Mouse (Mus musculus): Measurements from ENCODE around the gene Abca9. TPM values are rescaled to one million over a fixed set of nuclear protein-coding genes. Genes with fewer than 3 reads are reported as not detected.

Gene Abca9
- polyA plus RNA-seq, 2 experiments: 10.6 to 12.7 TPM

GRCm38 (mm10) chr11:110097465-110097864 lies 70.5 kb downstream of the Abca9 start:
- H3K4me2 ChIP-seq (replicated peaks; ENCODE audit: low read depth, low read length, severe bottlenecking): no peak overlapping the region
- H3K9ac ChIP-seq (ENCODE audit: low read depth, low read length, severe bottlenecking): no peak overlapping the region
- DNase-seq (ENCODE audit: low spot score) (no peak), ATAC-seq (ENCODE audit: low FRiP score, low read depth) (no peak)
- H3K4me3 ChIP-seq (replicated peaks; ENCODE audit: low read length): no peak overlapping the region
- H3K36me3 ChIP-seq (ENCODE audit: control insufficient read depth, insufficient read depth, low read length): no peaks in the 10 kb centered on the region
- H3K4me1 ChIP-seq (ENCODE audit: control insufficient read depth, insufficient read depth, low read length): no peaks in the 10 kb centered on the region
- no peak overlapping the region for H3K27ac ChIP-seq (replicated peaks; ENCODE audit: low read depth, low read length)
- WGBS: 74% methylated on average over 6 of the region's 6 CpGs
- no peak for TF ChIP-seq POLR2A (IDR thresholded peaks at IDR 0.05; ENCODE audit: borderline replicate concordance, extremely low read depth, insufficient read depth, insufficient read length)
- no peaks in the 10 kb centered on the region for H3K27me3 ChIP-seq (ENCODE audit: control insufficient read depth, insufficient read depth, low read length)
- no peaks in the 10 kb centered on the region for H3K9me3 ChIP-seq (ENCODE audit: control insufficient read depth, low read length)

- no peaks in the 10 kb centered on the region for H3K9me3 ChIP-seq (ENCODE audit: control insufficient read depth, low read length)
- no peaks in the 10 kb centered on the region for H3K27me3 ChIP-seq (ENCODE audit: control insufficient read depth, insufficient read depth, low read length)
- H3K4me1 ChIP-seq (ENCODE audit: control insufficient read depth, insufficient read depth, low read length): no peaks in the 10 kb centered on the region
- ATAC-seq (ENCODE audit: low FRiP score, low read depth): no peak
- no peak within 1 kb of the TSS for H3K27ac ChIP-seq (replicated peaks; ENCODE audit: low read depth, low read length)
- no peak for DNase-seq (ENCODE audit: low spot score)
- no peaks in the 10 kb centered on the region for H3K36me3 ChIP-seq (ENCODE audit: control insufficient read depth, insufficient read depth, low read length)
- no peak within 1 kb of the TSS for H3K4me2 ChIP-seq (replicated peaks; ENCODE audit: low read depth, low read length, severe bottlenecking)
- no peak for TF ChIP-seq POLR2A (IDR thresholded peaks at IDR 0.05; ENCODE audit: borderline replicate concordance, extremely low read depth, insufficient read depth, insufficient read length)
- no peak within 1 kb of the TSS for H3K9ac ChIP-seq (ENCODE audit: low read depth, low read length, severe bottlenecking)
- WGBS: 53% methylated on average over 5 of the region's 5 CpGs
- H3K4me3 ChIP-seq (replicated peaks; ENCODE audit: low read length): no peak within 1 kb of the TSS
Measured at GRCm38 (mm10) chr11:110095858-110096257, 72.1 kb downstream of the Abca9 start, which contains the start of gene Abca8a. Gene Abca8a, minus strand, starts transcription at chr11:110095978.

- Histone ChIP-seq H3K9ac (ENCODE audit: low read depth, low read length, severe bottlenecking) (no peak overlapping the region), H3K27me3 (ENCODE audit: control insufficient read depth, insufficient read depth, low read length) (no peaks in the 10 kb centered on the region), H3K27ac (replicated peaks; ENCODE audit: low read depth, low read length) (no peak overlapping the region), H3K4me2 (replicated peaks; ENCODE audit: low read depth, low read length, severe bottlenecking) (no peak overlapping the region), H3K4me1 (ENCODE audit: control insufficient read depth, insufficient read depth, low read length) (no peaks in the 10 kb centered on the region), H3K36me3 (ENCODE audit: control insufficient read depth, insufficient read depth, low read length) (no peaks in the 10 kb centered on the region), H3K9me3 (ENCODE audit: control insufficient read depth, low read length) (no peaks in the 10 kb centered on the region), H3K4me3 (replicated peaks; ENCODE audit: low read length) (no peak overlapping the region)
- ATAC-seq (ENCODE audit: low FRiP score, low read depth) (no peak), DNase-seq (ENCODE audit: low spot score) (no peak)
- no peak for TF ChIP-seq POLR2A (IDR thresholded peaks at IDR 0.05; ENCODE audit: borderline replicate concordance, extremely low read depth, insufficient read depth, insufficient read length)
- 75% methylated on average over 7 of the region's 7 CpGs for WGBS
Measured at GRCm38 (mm10) chr11:110094846-110095380, 73.1 kb downstream of the Abca9 start.

DNA sequence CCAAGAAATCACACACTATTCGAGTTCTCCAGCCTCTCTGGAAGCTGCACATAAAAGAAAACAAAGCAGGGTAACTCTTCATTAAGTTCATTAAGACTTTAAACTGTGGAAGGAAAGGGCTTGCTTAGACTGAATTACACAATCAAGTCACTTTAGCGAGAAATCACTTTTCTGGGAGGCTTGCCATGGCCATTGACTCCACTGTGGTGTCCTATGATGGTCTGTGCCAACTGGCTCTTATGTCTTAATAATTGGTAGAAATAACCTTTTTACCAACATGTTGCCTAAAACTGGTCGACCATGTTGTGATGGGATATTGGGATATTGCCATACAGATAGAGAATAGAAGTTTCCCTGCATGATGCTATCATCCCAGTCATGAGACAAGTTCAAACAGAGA lies 73.8 kb downstream of the Abca9 start:
- Histone ChIP-seq H3K27me3 (ENCODE audit: control insufficient read depth, insufficient read depth, low read length) (no peaks in the 10 kb centered on the region), H3K36me3 (ENCODE audit: control insufficient read depth, insufficient read depth, low read length) (no peaks in the 10 kb centered on the region), H3K4me1 (ENCODE audit: control insufficient read depth, insufficient read depth, low read length) (no peaks in the 10 kb centered on the region), H3K4me2 (replicated peaks; ENCODE audit: low read depth, low read length, severe bottlenecking) (no peak overlapping the region), H3K9me3 (ENCODE audit: control insufficient read depth, low read length) (no peaks in the 10 kb centered on the region), H3K9ac (ENCODE audit: low read depth, low read length, severe bottlenecking) (no peak overlapping the region), H3K27ac (replicated peaks; ENCODE audit: low read depth, low read length) (no peak overlapping the region), H3K4me3 (replicated peaks; ENCODE audit: low read length) (no peak overlapping the region)
- no peak for TF ChIP-seq POLR2A (IDR thresholded peaks at IDR 0.05; ENCODE audit: borderline replicate concordance, extremely low read depth, insufficient read depth, insufficient read length)
- DNase-seq (ENCODE audit: low spot score): no peak
- WGBS: 78% methylated on average over 3 of the region's 3 CpGs
- ATAC-seq (ENCODE audit: low FRiP score, low read depth): no peak

DNA sequence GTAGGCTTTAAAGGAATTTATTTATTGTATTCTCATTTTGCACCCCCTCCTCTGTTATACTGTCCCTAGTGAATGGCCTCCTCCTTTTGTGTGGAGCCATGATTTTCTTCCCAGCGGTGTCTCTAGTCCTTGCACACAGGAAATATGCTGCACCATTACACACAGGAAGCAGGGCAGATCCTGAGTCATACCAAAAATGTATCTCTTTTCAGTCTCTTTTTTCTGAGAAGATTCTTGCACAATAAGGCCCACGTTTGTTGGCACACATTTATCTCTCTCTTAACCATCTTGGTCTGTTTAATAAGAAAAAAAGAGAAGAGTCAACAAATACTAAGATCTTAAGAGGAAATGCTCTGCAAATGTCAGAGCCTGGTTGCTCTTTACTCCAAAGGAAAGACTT lies 76.7 kb downstream of the Abca9 start:
- no peak for TF ChIP-seq POLR2A (IDR thresholded peaks at IDR 0.05; ENCODE audit: borderline replicate concordance, extremely low read depth, insufficient read depth, insufficient read length)

GRCm38 (mm10) chr11:110072158-110072557 lies 95.8 kb downstream of the Abca9 start:
- Histone ChIP-seq H3K9ac (ENCODE audit: low read depth, low read length, severe bottlenecking) (no peak overlapping the region), H3K4me3 (replicated peaks; ENCODE audit: low read length) (no peak overlapping the region), H3K27me3 (ENCODE audit: control insufficient read depth, insufficient read depth, low read length) (no peaks in the 10 kb centered on the region), H3K36me3 (ENCODE audit: control insufficient read depth, insufficient read depth, low read length) (no peaks in the 10 kb centered on the region), H3K4me2 (replicated peaks; ENCODE audit: low read depth, low read length, severe bottlenecking) (no peak overlapping the region), H3K9me3 (ENCODE audit: control insufficient read depth, low read length) (no peaks in the 10 kb centered on the region), H3K27ac (replicated peaks; ENCODE audit: low read depth, low read length) (no peak overlapping the region), H3K4me1 (ENCODE audit: control insufficient read depth, insufficient read depth, low read length) (no peaks in the 10 kb centered on the region)
- ATAC-seq (ENCODE audit: low FRiP score, low read depth) (no peak), DNase-seq (ENCODE audit: low spot score) (no peak)
- 75% methylated on average over 3 of the region's 3 CpGs for WGBS
- TF ChIP-seq POLR2A (IDR thresholded peaks at IDR 0.05; ENCODE audit: borderline replicate concordance, extremely low read depth, insufficient read depth, insufficient read length): no peak

More for the DNA sequence above, 76.7 kb downstream of the Abca9 start:
- Histone ChIP-seq H3K4me2 (replicated peaks; ENCODE audit: low read depth, low read length, severe bottlenecking) (no peak overlapping the region), H3K27ac (replicated peaks; ENCODE audit: low read depth, low read length) (no peak overlapping the region), H3K4me3 (replicated peaks; ENCODE audit: low read length) (no peak overlapping the region), H3K9ac (ENCODE audit: low read depth, low read length, severe bottlenecking) (no peak overlapping the region), H3K36me3 (ENCODE audit: control insufficient read depth, insufficient read depth, low read length) (no peaks in the 10 kb centered on the region), H3K9me3 (ENCODE audit: control insufficient read depth, low read length) (no peaks in the 10 kb centered on the region), H3K27me3 (ENCODE audit: control insufficient read depth, insufficient read depth, low read length) (no peaks in the 10 kb centered on the region), H3K4me1 (ENCODE audit: control insufficient read depth, insufficient read depth, low read length) (no peaks in the 10 kb centered on the region)
- DNase-seq (ENCODE audit: low spot score) (no peak), ATAC-seq (ENCODE audit: low FRiP score, low read depth) (no peak)
- 77% methylated on average over 2 of the region's 2 CpGs for WGBS

Data from limb, embryonic 14.5 days (tissue).